Mouse (Mus musculus) splenic B cell, adult 2 months (primary cell): ENCODE measurements at regions not wholly inside any gene's neighbourhood (a gene's known extent, or its start where the extent isn't known, plus 50 kb on each side); places are given as distances from the start of the nearest gene placed in this dataset.

Experiments
- DNase-seq: peaks from one replicate; pipeline ENCODE4 v3.0.0-alpha.2; 2011; ENCODE audit warnings: low read depth, low spot score
- H3K27me3 ChIP-seq: 2 replicates; pipeline ENCODE4 v1.6.1; 2012; ENCODE audit warnings: mild to moderate bottlenecking, low read length, moderate library complexity, mixed read lengths; ENCODE audit not compliant: control insufficient read depth, poor library complexity, insufficient read depth, severe bottlenecking
- H3K36me3 ChIP-seq: 2 replicates; pipeline ENCODE4 v1.6.1; 2012; ENCODE audit warnings: mild to moderate bottlenecking, low read length, moderate library complexity, mixed read lengths; ENCODE audit not compliant: control insufficient read depth, poor library complexity, insufficient read depth, severe bottlenecking

DNA sequence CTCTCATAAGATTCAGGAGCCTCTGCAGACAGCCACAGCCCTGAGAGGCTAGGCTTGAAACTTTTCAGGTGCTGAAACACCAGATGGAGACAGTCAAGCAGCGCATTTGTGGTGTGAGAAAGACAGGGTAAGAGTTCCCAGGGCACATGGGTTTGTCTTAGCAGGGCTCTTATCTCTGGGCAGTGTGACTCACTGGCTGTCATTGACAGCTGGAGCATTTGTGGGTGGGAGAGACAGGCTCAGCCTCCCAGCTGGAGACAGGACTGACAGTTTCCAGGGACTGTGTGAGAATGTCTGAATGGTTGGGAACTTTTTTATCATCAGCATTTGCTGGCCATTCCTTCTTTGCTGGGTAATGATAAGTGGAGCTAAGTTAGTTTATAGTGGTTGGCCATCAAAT, 53.9 kb upstream of the Vav3 start:
- Histone ChIP-seq H3K27me3 (no peaks in the 10 kb centered on the region), H3K36me3 (no peaks in the 10 kb centered on the region)
- no peak for DNase-seq
